Mouse (Mus musculus) C2C12 (cell line): ENCODE measurements around the gene Gpr146.

Experiments used
- CEBPB ChIP-seq: IDR thresholded peaks from one replicate; pipeline ENCODE4 v1.6.1; 2011; ENCODE audit warnings: low read depth, mild to moderate bottlenecking, control low read depth, moderate library complexity
- CTCF ChIP-seq: IDR thresholded peaks from one replicate; pipeline ENCODE4 v1.5.1; 2011; ENCODE audit not compliant: control insufficient read depth, insufficient read depth, insufficient read length
- USF1 ChIP-seq: IDR thresholded peaks from one replicate; pipeline ENCODE4 v1.6.1; 2011; ENCODE audit warnings: low read depth, mild to moderate bottlenecking, control low read depth, moderate library complexity

DNA sequence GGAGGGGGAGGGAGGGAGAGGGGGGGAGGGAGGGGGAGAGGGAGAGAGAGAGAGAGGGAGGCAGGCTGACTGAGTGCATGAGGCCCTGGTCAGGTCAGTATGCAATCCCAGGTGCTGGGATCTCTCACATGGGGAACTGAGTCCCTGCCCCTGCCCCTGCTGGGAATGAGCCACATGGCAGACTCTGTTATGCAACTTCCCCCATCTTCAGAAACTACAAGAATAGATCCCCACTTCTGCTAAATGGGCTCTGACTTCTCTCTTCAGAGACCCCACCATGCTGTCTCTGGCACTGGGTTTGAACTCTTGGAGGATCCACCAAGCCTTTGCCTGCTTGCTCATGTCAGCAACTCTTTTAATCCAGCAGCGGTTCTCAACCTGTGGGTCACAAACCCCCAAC lies 11.7 kb upstream of the Gpr146 start:
- TF ChIP-seq CTCF (no peak), CEBPB (no peak), USF1 (no peak)
